Mouse (Mus musculus): ENCODE data around the gene Atad5. TPM values are rescaled to one million over a fixed set of nuclear protein-coding genes. Genes with fewer than 3 reads are reported as not detected.

The Atad5 gene
- polyA plus RNA-seq, 1 experiment, result 0.47 TPM

- Histone ChIP-seq H3K4me1 (peaks cover 55% of the 10 kb centered on the region), H3K27me3 (replicated peaks) (no peaks in the 10 kb centered on the region), H3K4me3 (replicated peaks) (peak within 1 kb of the TSS; percentile 96), H3K36me3 (replicated peaks; ENCODE audit: low read length) (peaks cover 21% of the 10 kb centered on the region), H3K9me3 (peaks cover 8% of the 10 kb centered on the region)
- TF ChIP-seq FLI1 (IDR thresholded peaks at IDR 0.05; ENCODE audit: low read length) (0 out of 2 replicates have a peak, but pooled peaks have one; percentile 27), GATA1 (IDR thresholded peaks at IDR 0.05; ENCODE audit: borderline replicate concordance, low read length) (peak; percentile 97)
These were observed 8.1 kb upstream of the Atad5 start, which contains the start of gene Crlf3 for GRCm38 (mm10) chr11:80080826-80081728. Gene Crlf3 (minus strand): TSS chr11:80080991.

- peaks cover 54% of the 10 kb centered on the region for H3K4me1 ChIP-seq
- H3K4me3 ChIP-seq (replicated peaks), result peak overlapping the region; percentile 15
- H3K9me3 ChIP-seq, result peaks cover 8% of the 10 kb centered on the region
- H3K36me3 ChIP-seq (replicated peaks; ENCODE audit: low read length), result peaks cover 19% of the 10 kb centered on the region
- no peaks in the 10 kb centered on the region for H3K27me3 ChIP-seq (replicated peaks)
- TF ChIP-seq GATA1 (IDR thresholded peaks at IDR 0.05; ENCODE audit: borderline replicate concordance, low read length) (no peak), FLI1 (IDR thresholded peaks at IDR 0.05; ENCODE audit: low read length) (no peak)
These were observed 7.3 kb upstream of the Atad5 start for GRCm38 (mm10) chr11:80081786-80082319.

GRCm38 (mm10) chr11:80085356-80086055 lies 3.7 kb upstream of the Atad5 start:
- TF ChIP-seq GATA1 (IDR thresholded peaks at IDR 0.05; ENCODE audit: borderline replicate concordance, low read length) (no peak), FLI1 (IDR thresholded peaks at IDR 0.05; ENCODE audit: low read length) (no peak)
- Histone ChIP-seq H3K27me3 (replicated peaks) (no peaks in the 10 kb centered on the region), H3K9me3 (peaks cover 8% of the 10 kb centered on the region), H3K4me3 (replicated peaks) (peak overlapping the region; percentile 10), H3K36me3 (replicated peaks; ENCODE audit: low read length) (peaks cover 8% of the 10 kb centered on the region), H3K4me1 (peaks cover 60% of the 10 kb centered on the region)

GRCm38 (mm10) chr11:80086844-80087243 lies 2.4 kb upstream of the Atad5 start:
- Histone ChIP-seq H3K36me3 (replicated peaks; ENCODE audit: low read length) (peaks cover 8% of the 10 kb centered on the region), H3K27me3 (replicated peaks) (no peaks in the 10 kb centered on the region), H3K4me1 (peaks cover 55% of the 10 kb centered on the region), H3K4me3 (replicated peaks) (peak overlapping the region; percentile 80), H3K9me3 (peaks cover 8% of the 10 kb centered on the region)
- TF ChIP-seq FLI1 (IDR thresholded peaks at IDR 0.05; ENCODE audit: low read length) (no peak), GATA1 (IDR thresholded peaks at IDR 0.05; ENCODE audit: borderline replicate concordance, low read length) (no peak)

GRCm38 (mm10) chr11:80089817-80090214 lies 616 bp downstream of the Atad5 start:
- Histone ChIP-seq H3K4me3 (replicated peaks) (peak overlapping the region; percentile 95), H3K27me3 (replicated peaks) (no peaks in the 10 kb centered on the region), H3K9me3 (no peaks in the 10 kb centered on the region), H3K4me1 (peaks cover 64% of the 10 kb centered on the region), H3K36me3 (replicated peaks; ENCODE audit: low read length) (peaks cover 11% of the 10 kb centered on the region)
- TF ChIP-seq GATA1 (IDR thresholded peaks at IDR 0.05; ENCODE audit: borderline replicate concordance, low read length), result no peak
- TF ChIP-seq FLI1 (IDR thresholded peaks at IDR 0.05; ENCODE audit: low read length), result no peak

GRCm38 (mm10) chr11:80090555-80091164 lies 1.5 kb downstream of the Atad5 start:
- TF ChIP-seq FLI1 (IDR thresholded peaks at IDR 0.05; ENCODE audit: low read length) (no peak), GATA1 (IDR thresholded peaks at IDR 0.05; ENCODE audit: borderline replicate concordance, low read length) (no peak)
- no peaks in the 10 kb centered on the region for H3K27me3 ChIP-seq (replicated peaks)
- peaks cover 19% of the 10 kb centered on the region for H3K36me3 ChIP-seq (replicated peaks; ENCODE audit: low read length)
- H3K4me1 ChIP-seq, result peaks cover 59% of the 10 kb centered on the region
- no peaks in the 10 kb centered on the region for H3K9me3 ChIP-seq
- H3K4me3 ChIP-seq (replicated peaks), result peak overlapping the region; percentile 95

GRCm38 (mm10) chr11:80098444-80099056 lies 9.3 kb downstream of the Atad5 start:
- Histone ChIP-seq H3K27me3 (replicated peaks) (no peaks in the 10 kb centered on the region), H3K4me1 (peaks cover 11% of the 10 kb centered on the region), H3K36me3 (replicated peaks; ENCODE audit: low read length) (peaks cover 76% of the 10 kb centered on the region), H3K9me3 (no peaks in the 10 kb centered on the region), H3K4me3 (replicated peaks) (no peak overlapping the region)
- no peak for TF ChIP-seq FLI1 (IDR thresholded peaks at IDR 0.05; ENCODE audit: low read length)
- TF ChIP-seq GATA1 (IDR thresholded peaks at IDR 0.05; ENCODE audit: borderline replicate concordance, low read length), result no peak

- Histone ChIP-seq H3K27me3 (replicated peaks) (no peaks in the 10 kb centered on the region), H3K9me3 (no peaks in the 10 kb centered on the region), H3K4me1 (no peaks in the 10 kb centered on the region), H3K36me3 (replicated peaks; ENCODE audit: low read length) (peaks cover 70% of the 10 kb centered on the region), H3K4me3 (replicated peaks) (no peak overlapping the region)
- TF ChIP-seq FLI1 (IDR thresholded peaks at IDR 0.05; ENCODE audit: low read length) (no peak), GATA1 (IDR thresholded peaks at IDR 0.05; ENCODE audit: borderline replicate concordance, low read length) (no peak)
These were observed 12.1 kb downstream of the Atad5 start for GRCm38 (mm10) chr11:80101298-80101697.

GRCm38 (mm10) chr11:80104407-80104806 lies 15.2 kb downstream of the Atad5 start:
- Histone ChIP-seq H3K4me3 (replicated peaks) (no peak overlapping the region), H3K4me1 (no peaks in the 10 kb centered on the region), H3K27me3 (replicated peaks) (no peaks in the 10 kb centered on the region), H3K36me3 (replicated peaks; ENCODE audit: low read length) (peaks cover 75% of the 10 kb centered on the region), H3K9me3 (no peaks in the 10 kb centered on the region)
- TF ChIP-seq FLI1 (IDR thresholded peaks at IDR 0.05; ENCODE audit: low read length) (no peak), GATA1 (IDR thresholded peaks at IDR 0.05; ENCODE audit: borderline replicate concordance, low read length) (no peak)
